Mouse (Mus musculus): ENCODE results near the gene Fmo4.

GRCm38 (mm10) chr1:162859545-162859976, 45.8 kb upstream of the Fmo4 start:
- TF ChIP-seq CTCF (IDR thresholded peaks at IDR 0.05; ENCODE audit: control insufficient read depth, insufficient read depth, insufficient replicate concordance, low read depth, low read length) (no peak), POLR2A (IDR thresholded peaks at IDR 0.05; ENCODE audit: control insufficient read depth, low read depth, low read length) (no peak)

Data from testis, adult 2 months (tissue).